Mouse (Mus musculus): ENCODE results near the gene Ccnk. TPM values are rescaled to one million over a fixed set of nuclear protein-coding genes. Genes with fewer than 3 reads are reported as not detected.

Ccnk gene
- polyA plus RNA-seq, 1 experiment from 2014 or later: 3.7 TPM

DNA sequence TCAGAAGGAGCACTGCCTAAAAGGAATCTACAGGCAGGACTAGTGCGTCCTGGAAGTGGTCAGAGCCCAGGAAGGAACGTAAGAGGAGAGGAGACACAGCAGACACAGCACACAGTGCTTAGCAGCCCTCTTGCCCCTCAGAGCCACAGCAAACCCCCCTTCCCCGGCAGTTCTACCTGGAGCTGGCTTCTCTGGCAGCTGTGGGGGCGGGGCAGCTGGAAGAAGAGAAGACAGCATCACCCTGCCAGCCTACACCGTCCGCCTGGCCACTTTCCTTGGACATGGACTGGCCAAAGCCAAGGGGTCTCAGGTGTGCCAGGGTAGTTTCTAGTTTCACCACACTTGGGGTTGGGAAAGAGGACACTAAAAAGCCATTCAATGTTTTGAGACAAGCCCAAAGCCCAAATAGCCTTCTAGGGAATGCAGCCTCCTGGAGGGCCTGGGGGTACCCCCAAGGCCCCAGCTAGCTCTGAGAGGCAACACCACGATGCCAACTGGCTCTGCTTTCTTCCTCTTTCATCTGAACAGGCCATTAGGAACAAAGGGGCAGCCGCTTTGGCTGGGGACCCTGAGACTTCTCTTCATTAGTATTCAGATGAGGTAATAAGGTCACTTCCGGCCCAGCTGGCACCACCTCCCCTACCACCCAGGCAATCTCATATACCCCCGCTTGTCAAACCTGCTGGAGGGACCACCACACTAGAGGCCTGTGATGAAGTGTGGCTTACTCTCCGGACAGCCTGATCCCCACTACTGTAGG is 37.4 kb downstream of the Ccnk start:
- peaks cover 77% of the 10 kb centered on the region for H3K4me1 ChIP-seq
- no peak for ATAC-seq (replicated peaks; ENCODE audit: low FRiP score)
- 67% methylated on average over 11 of the region's 11 CpGs for WGBS
- no peaks in the 10 kb centered on the region for H3K9me3 ChIP-seq (replicated peaks)
- no peak overlapping the region for H3K4me2 ChIP-seq
- H3K36me3 ChIP-seq: no peaks in the 10 kb centered on the region
- no peak overlapping the region for H3K9ac ChIP-seq
- no peak overlapping the region for H3K4me3 ChIP-seq (replicated peaks)
- H3K27me3 ChIP-seq: no peaks in the 10 kb centered on the region
- H3K27ac ChIP-seq: no peak overlapping the region

DNA sequence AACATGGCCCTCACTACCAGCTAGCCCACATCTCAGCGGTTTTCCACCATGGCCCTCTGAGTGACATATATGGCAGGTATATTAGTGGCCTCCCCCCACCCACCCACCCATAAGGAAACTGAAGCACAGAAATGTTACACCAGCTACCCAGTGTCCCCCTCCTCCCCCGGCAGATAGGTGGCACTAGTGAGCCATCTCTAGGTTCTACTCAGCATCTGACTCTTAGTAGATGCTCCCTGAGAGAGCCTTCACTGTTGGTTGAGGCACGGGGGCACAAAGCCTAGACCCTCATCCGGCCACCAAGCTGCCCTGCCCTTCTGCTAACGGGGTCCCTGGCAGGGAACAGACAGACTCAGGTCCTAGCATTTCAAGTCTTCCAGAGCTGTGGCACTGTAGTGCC is 38.2 kb downstream of the Ccnk start:
- Histone ChIP-seq H3K4me3 (replicated peaks) (no peak overlapping the region), H3K4me1 (peaks cover 70% of the 10 kb centered on the region), H3K4me2 (no peak overlapping the region), H3K9ac (no peak overlapping the region), H3K9me3 (replicated peaks) (no peaks in the 10 kb centered on the region), H3K36me3 (no peaks in the 10 kb centered on the region), H3K27ac (no peak overlapping the region), H3K27me3 (no peaks in the 10 kb centered on the region)
- WGBS: 61% methylated on average over 5 of the region's 5 CpGs
- ATAC-seq (replicated peaks; ENCODE audit: low FRiP score): no peak

DNA sequence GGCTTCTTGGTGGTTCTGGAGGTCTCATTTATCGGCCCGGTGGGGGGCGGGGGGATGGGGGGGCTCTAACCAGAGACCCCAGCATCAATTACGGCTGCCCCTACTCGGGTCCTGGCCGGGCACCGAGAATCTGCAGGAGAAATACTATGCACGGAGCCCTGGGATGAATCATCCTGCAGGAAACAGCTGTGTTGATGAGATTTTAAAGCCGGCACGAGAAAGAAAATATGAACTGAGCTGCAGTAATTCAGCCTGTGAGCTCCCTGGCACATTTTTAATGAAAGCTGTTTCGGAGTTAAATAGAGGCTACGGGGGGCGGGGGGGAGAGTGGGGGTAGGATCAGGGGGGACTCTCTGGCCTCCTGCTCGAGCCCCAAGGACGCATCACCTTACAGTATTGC is 39.8 kb downstream of the Ccnk start:
- 41% methylated on average over 15 of the region's 15 CpGs for WGBS
- no peak overlapping the region for H3K9ac ChIP-seq
- H3K4me2 ChIP-seq: no peak overlapping the region
- no peaks in the 10 kb centered on the region for H3K36me3 ChIP-seq
- H3K9me3 ChIP-seq (replicated peaks): no peaks in the 10 kb centered on the region
- H3K27me3 ChIP-seq: no peaks in the 10 kb centered on the region
- no peak overlapping the region for H3K4me3 ChIP-seq (replicated peaks)
- no peak for ATAC-seq (replicated peaks; ENCODE audit: low FRiP score)
- H3K4me1 ChIP-seq: peaks cover 70% of the 10 kb centered on the region
- H3K27ac ChIP-seq: 0 out of 2 replicates have a peak overlapping the region, but pooled peaks have one; percentile 14

DNA sequence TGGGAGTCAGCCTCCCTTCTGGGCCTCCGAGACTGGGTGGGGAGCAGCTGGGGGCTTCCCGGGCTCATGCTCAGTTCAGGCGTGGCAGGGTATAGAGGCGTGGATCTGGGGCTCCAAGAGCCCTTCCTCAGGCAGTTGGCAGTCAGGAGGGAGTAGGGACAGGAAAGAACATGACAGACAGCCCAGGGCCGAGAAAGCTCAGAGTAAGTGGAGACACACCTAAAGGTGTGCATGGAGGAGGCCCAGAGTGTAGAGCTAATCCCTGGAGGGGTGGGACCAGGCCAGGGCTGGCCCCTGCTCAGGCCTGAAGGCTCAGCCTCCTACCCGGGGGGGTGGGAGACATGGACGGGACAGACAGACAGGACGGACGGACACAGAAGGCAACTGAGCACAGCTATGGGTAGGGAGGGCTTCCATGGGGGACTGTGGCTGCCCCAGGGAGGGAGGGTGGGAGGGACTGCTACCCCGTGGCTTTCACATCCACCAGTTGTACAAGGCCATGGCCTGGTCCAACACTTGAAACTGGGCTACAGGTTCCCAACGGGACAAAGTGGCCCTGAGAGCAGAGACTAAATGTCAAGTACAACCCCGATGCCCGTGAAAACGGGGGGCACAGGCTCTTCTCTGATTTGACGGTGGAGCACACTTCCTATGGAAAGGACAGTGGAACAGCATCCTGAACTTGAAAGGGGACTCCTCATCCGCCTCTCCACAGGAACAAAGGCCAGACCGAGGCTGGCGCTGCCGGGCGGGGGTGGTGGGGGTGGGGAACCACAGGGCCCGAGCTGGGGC is 40.6 kb downstream of the Ccnk start:
- H3K4me2 ChIP-seq: no peak overlapping the region
- ATAC-seq (replicated peaks; ENCODE audit: low FRiP score): no peak

DNA sequence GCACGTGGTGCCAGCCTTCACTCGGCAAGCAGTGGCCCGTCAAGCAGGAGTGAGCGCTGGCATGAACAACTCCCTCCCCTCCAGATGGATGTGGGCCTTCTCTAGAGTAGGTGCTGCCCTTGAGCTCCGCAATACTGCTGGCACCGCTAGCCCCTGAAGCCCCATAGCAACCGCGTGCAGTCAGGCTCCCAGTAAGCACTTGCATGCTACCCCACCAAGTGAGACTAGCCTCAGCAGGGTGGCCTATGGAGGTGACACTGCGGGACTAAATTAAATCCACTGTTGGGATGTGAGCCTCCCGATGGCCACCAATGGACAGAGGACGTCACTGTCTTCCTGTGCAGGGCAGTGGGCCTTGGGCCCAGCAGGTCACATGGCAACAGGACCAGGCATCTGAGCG is 41.2 kb downstream of the Ccnk start:
- H3K9ac ChIP-seq: no peak overlapping the region
- no peak overlapping the region for H3K4me2 ChIP-seq
- no peaks in the 10 kb centered on the region for H3K36me3 ChIP-seq
- H3K27ac ChIP-seq: no peak overlapping the region
- H3K9me3 ChIP-seq (replicated peaks): no peaks in the 10 kb centered on the region
- H3K4me1 ChIP-seq: peaks cover 72% of the 10 kb centered on the region
- peak; percentile 33; the same call in 1 of the 2 replicates for ATAC-seq (replicated peaks; ENCODE audit: low FRiP score)
- 69% methylated on average over 12 of the region's 12 CpGs for WGBS
- no peaks in the 10 kb centered on the region for H3K27me3 ChIP-seq
- no peak overlapping the region for H3K4me3 ChIP-seq (replicated peaks)

More for the DNA sequence above, 40.6 kb downstream of the Ccnk start:
- Histone ChIP-seq H3K27ac (0 out of 2 replicates have a peak overlapping the region, but pooled peaks have one; percentile 14), H3K4me3 (replicated peaks) (no peak overlapping the region), H3K9ac (no peak overlapping the region), H3K27me3 (no peaks in the 10 kb centered on the region), H3K9me3 (replicated peaks) (no peaks in the 10 kb centered on the region), H3K4me1 (peaks cover 70% of the 10 kb centered on the region), H3K36me3 (no peaks in the 10 kb centered on the region)
- 68% methylated on average over 21 of the region's 21 CpGs for WGBS

DNA sequence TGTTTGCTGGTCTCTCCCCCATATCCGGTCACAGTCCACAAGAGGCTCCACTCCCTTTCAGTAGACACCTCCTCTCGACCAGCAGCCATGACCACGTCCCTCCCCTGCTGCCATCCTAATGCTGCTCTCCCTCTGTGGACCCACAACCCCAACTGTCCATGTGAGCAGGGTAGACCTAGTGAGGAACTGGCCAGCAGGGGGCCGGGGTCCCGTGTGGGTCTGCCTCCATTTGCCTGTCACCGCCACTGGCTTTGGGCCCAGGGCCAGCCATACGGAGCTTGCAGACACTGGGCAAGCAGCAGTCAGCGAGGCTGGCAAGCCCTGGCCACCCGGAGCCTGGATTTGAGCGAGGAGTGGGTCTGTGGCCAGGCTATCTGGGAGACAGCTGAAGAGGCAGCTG is 41.8 kb downstream of the Ccnk start:
- Histone ChIP-seq H3K4me3 (replicated peaks) (no peak overlapping the region), H3K9ac (no peak overlapping the region), H3K27ac (no peak overlapping the region), H3K36me3 (no peaks in the 10 kb centered on the region), H3K4me1 (peaks cover 77% of the 10 kb centered on the region), H3K9me3 (replicated peaks) (no peaks in the 10 kb centered on the region), H3K27me3 (no peaks in the 10 kb centered on the region), H3K4me2 (no peak overlapping the region)
- peak; percentile 16; the same call in 1 of the 2 replicates for ATAC-seq (replicated peaks; ENCODE audit: low FRiP score)
- 59% methylated on average over 10 of the region's 10 CpGs for WGBS

DNA sequence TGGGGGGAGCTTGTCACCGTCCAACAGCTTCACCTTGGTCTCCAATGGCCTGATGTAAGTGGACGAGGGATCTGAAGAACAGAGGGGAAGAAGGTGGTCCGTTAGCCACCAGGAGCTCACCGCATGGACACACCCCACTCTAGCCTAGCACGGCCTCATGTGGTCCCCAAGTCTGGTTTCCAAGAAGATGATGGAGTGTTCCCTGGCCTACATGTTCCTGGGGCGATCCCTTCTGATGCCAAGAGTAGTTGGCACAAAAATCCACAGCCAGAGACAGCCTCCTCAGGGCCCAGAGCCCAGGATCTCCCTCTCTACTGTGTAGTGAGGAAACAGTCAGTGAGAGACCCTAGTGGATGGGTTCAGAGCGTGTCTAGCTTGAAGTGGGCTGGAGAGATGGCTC is 42.3 kb downstream of the Ccnk start:
- Histone ChIP-seq H3K4me1 (peaks cover 77% of the 10 kb centered on the region), H3K27me3 (no peaks in the 10 kb centered on the region), H3K36me3 (no peaks in the 10 kb centered on the region), H3K4me3 (replicated peaks) (no peak overlapping the region), H3K27ac (no peak overlapping the region), H3K9ac (no peak overlapping the region), H3K9me3 (replicated peaks) (no peaks in the 10 kb centered on the region), H3K4me2 (no peak overlapping the region)
- no peak for ATAC-seq (replicated peaks; ENCODE audit: low FRiP score)
- 87% methylated on average over 7 of the region's 7 CpGs for WGBS

DNA sequence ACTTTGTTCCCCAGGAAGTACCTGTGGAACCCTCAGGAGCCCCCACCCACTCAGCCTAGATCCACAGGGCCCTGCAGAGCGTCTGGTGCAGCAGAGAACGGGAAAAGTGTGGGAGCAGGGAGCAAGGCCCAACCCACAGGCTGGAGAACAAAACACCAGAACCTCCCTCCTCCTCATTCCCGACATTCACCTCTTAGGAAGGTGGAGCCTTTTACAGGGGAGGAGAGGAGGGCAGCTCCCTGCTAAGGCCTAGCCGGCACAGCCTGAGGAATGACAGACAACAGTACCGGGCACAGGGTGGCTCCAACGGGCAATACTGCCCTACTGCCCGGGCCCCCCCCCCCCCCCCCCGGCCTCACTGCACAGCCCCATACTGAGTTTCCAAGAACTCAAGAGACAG is 44.0 kb downstream of the Ccnk start:
- Histone ChIP-seq H3K4me2 (no peak overlapping the region), H3K9me3 (replicated peaks) (no peaks in the 10 kb centered on the region), H3K27me3 (no peaks in the 10 kb centered on the region), H3K9ac (no peak overlapping the region), H3K4me1 (peaks cover 66% of the 10 kb centered on the region), H3K27ac (no peak overlapping the region), H3K4me3 (replicated peaks) (no peak overlapping the region), H3K36me3 (no peaks in the 10 kb centered on the region)
- no peak for ATAC-seq (replicated peaks; ENCODE audit: low FRiP score)
- 48% methylated on average over 7 of the region's 8 CpGs for WGBS

DNA sequence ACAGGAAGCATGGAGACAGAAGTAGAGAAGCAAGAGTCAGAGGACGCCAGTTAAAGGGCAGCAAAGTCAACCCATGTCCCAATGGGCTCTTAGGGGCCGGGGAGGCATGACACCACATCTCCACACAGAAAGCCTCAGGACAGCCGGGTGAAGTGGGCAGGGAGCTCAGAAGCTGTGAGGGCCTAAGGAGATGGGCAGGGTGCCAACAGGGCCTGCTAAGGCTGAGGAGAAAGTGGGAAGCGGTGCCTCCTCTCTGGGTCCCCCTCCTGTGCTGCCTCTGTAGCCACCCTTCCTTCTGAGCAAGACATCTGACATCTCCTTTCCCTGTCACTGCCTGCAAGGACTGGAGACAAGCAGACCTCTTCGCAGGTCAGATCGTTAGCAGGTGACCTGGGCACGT is 46.4 kb downstream of the Ccnk start:
- no peaks in the 10 kb centered on the region for H3K36me3 ChIP-seq
- peaks cover 58% of the 10 kb centered on the region for H3K4me1 ChIP-seq
- H3K9ac ChIP-seq: 0 out of 2 replicates have a peak overlapping the region, but pooled peaks have one; percentile 2
- 64% methylated on average over 7 of the region's 7 CpGs for WGBS
- no peak overlapping the region for H3K4me3 ChIP-seq (replicated peaks)
- no peak for ATAC-seq (replicated peaks; ENCODE audit: low FRiP score)
- H3K27me3 ChIP-seq: no peaks in the 10 kb centered on the region
- H3K27ac ChIP-seq: no peak overlapping the region
- no peak overlapping the region for H3K4me2 ChIP-seq
- H3K9me3 ChIP-seq (replicated peaks): no peaks in the 10 kb centered on the region

DNA sequence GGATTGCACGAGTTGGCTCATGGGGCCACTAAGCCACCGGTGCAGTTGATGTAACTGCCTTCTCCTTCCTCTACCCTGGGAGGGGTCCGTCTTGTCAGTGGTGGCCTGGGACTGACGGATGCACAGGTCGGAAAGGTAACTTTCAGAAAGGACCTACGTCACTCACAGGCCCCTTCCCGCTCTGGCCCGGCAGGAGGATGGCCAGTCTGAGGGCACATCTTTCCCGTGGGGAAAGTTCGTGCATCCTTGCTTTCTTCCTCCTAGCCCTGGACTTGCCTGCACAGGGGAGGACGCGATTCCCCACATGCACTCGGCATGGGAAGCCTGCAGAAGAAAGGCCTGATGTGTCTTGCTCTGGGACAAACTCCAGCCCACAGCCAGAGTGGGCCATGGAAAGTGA is 46.8 kb downstream of the Ccnk start:
- H3K27me3 ChIP-seq: no peaks in the 10 kb centered on the region
- ATAC-seq (replicated peaks; ENCODE audit: low FRiP score): no peak
- WGBS: 84% methylated on average over 13 of the region's 13 CpGs

DNA sequence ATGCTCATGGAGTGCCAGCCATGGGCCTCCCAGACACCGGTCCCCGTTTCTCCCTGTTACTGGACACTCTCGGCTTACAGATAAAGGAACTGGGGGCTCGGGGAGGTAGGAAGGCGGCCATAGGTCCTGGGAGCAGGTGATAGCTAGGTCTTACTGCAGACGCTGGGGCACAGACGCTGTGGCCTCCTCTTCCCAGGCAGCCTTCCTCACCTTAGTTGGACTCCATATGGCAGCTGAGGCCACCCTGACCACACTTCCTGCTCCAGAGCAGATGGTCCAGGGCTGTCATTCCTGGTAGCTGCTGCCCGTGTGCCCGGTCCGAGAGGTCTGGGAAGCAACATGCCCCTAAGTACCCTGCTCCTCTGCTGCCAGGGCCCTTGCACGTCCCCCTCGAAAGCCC is 47.6 kb downstream of the Ccnk start:
- H3K9me3 ChIP-seq (replicated peaks): no peaks in the 10 kb centered on the region
- no peak overlapping the region for H3K27ac ChIP-seq
- WGBS: 81% methylated on average over 12 of the region's 12 CpGs
- no peaks in the 10 kb centered on the region for H3K36me3 ChIP-seq
- peaks cover 63% of the 10 kb centered on the region for H3K4me1 ChIP-seq
- H3K4me2 ChIP-seq: no peak overlapping the region
- H3K9ac ChIP-seq: no peak overlapping the region
- no peak for ATAC-seq (replicated peaks; ENCODE audit: low FRiP score)
- no peaks in the 10 kb centered on the region for H3K27me3 ChIP-seq
- no peak overlapping the region for H3K4me3 ChIP-seq (replicated peaks)

More for the DNA sequence above, 46.8 kb downstream of the Ccnk start:
- Histone ChIP-seq H3K4me1 (peaks cover 58% of the 10 kb centered on the region), H3K9me3 (replicated peaks) (no peaks in the 10 kb centered on the region), H3K4me2 (no peak overlapping the region), H3K36me3 (no peaks in the 10 kb centered on the region), H3K4me3 (replicated peaks) (no peak overlapping the region), H3K9ac (no peak overlapping the region), H3K27ac (no peak overlapping the region)

DNA sequence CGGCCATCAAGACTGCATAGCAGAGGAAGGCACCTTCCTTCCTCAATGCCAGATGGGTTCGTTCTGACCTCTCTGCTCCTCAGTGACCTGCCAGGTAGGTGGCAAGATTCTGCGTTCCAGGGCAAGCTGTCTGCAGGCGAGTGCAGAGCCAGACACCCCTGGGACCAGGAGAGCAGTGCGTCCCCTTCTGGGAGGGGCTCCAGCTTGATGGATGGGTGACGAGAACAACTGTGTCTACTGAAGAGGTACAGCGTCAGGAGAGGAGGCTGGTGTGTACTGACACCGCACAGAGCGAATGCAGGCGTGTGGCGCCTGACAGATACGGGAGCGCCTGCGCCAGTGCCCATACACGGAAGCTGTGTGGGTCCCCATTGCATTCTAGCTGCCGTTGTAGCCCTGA is 48.1 kb downstream of the Ccnk start:
- Histone ChIP-seq H3K27ac (no peak overlapping the region), H3K9ac (no peak overlapping the region), H3K4me1 (peaks cover 65% of the 10 kb centered on the region), H3K36me3 (no peaks in the 10 kb centered on the region), H3K9me3 (replicated peaks) (no peaks in the 10 kb centered on the region), H3K4me2 (no peak overlapping the region), H3K27me3 (no peaks in the 10 kb centered on the region), H3K4me3 (replicated peaks) (no peak overlapping the region)
- whole genome bisulfite sequencing: 87% methylated on average over 16 of the region's 16 CpGs
- no peak for ATAC-seq (replicated peaks; ENCODE audit: low FRiP score)

All from kidney, embryonic 15.5 days (tissue).